Comparison of ENCODE assay signal across 8 mouse cellular contexts in genomic region chr9:58203516-58204447, GRCm38 (mm10). TPM values are rescaled to one million over a fixed set of nuclear protein-coding genes. Genes with fewer than 3 reads are reported as not detected.
DNase-seq lines count a peak whose midpoint lies in the region; ATAC-seq and TF ChIP-seq lines count a peak whose summit lies in the region.

Gene Islr (minus strand): TSS chr9:58204306.
Gene Islr2 (minus strand): TSS chr9:58204319.

- H3K9ac ChIP-seq in forebrain, embryonic 15.5 days (replicated peaks): peak within 1 kb of the TSS; percentile 70
- no peak within 1 kb of the TSS for H3K9ac ChIP-seq in lung, postnatal 0 days (replicated peaks; ENCODE audit: low read depth)

- H3K4me2 ChIP-seq in forebrain, embryonic 15.5 days (replicated peaks): peak within 1 kb of the TSS; percentile 77
- H3K4me2 ChIP-seq in lung, postnatal 0 days (replicated peaks; ENCODE audit: low read depth, low read length): peak within 1 kb of the TSS; percentile 55

- peak within 1 kb of the TSS; percentile 97 for H3K27ac ChIP-seq in forebrain, embryonic 15.5 days (replicated peaks)
- H3K27ac ChIP-seq in lung, postnatal 0 days (ENCODE audit: low read length): no peak within 1 kb of the TSS

- no peak for ATAC-seq in G1E (ENCODE audit: extremely low read depth, insufficient number of reproducible peaks, low FRiP score, poor library complexity, severe bottlenecking)
- peak; percentile 46 for ATAC-seq in forebrain, embryonic 15.5 days (replicated peaks)
- ATAC-seq in hematopoietic stem cell, adult 5-6 weeks (replicated peaks in 1 of 2; ENCODE audit: insufficient read depth in 1 of 2, low FRiP score in 2 of 2, low TSS enrichment in 1 of 2, low read depth in 1 of 2, poor library complexity in 2 of 2, severe bottlenecking in 2 of 2): peak; percentile 61 to 68
- peak; percentile 85 for ATAC-seq in lung, postnatal 0 days

- H3K4me1 ChIP-seq in G1E (ENCODE audit: insufficient read depth, low read depth, low read length): peaks cover 29% of the 10 kb centered on the region
- peaks cover 73% of the 10 kb centered on the region for H3K4me1 ChIP-seq in forebrain, embryonic 15.5 days
- H3K4me1 ChIP-seq in lung, postnatal 0 days (ENCODE audit: insufficient read depth, low read depth, low read length): no peaks in the 10 kb centered on the region

- 2% methylated on average over 42 of the region's 42 CpGs for WGBS in forebrain, embryonic 15.5 days
- 3% methylated on average over 42 of the region's 42 CpGs for WGBS in lung, postnatal 0 days

- TF ChIP-seq EP300 in lung, postnatal 0 days (IDR thresholded peaks at IDR 0.05): no peak

- 0 out of 2 replicates have a peak, but pooled peaks have one; percentile 9 for TF ChIP-seq CTCF in G1E (IDR thresholded peaks at IDR 0.05; ENCODE audit: low read depth, low read length)
- TF ChIP-seq CTCF in lung, postnatal 0 days (IDR thresholded peaks at IDR 0.05): peak; percentile 76

- no peak for DNase-seq in G1E (ENCODE audit: low spot score)
- peak; percentile 78 for DNase-seq in brain, adult 2 months (ENCODE audit: low read depth, low spot score)
- DNase-seq in layer of hippocampus, adult 8-10 months (ENCODE audit: low spot score in 2 of 2): peak in 1 of 2 experiments; percentile 36
- peak; percentile 87 for DNase-seq in lung, postnatal 0 days (ENCODE audit: low spot score)
- DNase-seq in ovary, postnatal 14 days (ENCODE audit: low spot score): peak; percentile 60
- peak; percentile 69 for DNase-seq in yolk sac, embryonic 10.5 days (ENCODE audit: low spot score)

- H3K4me3 ChIP-seq in G1E (ENCODE audit: low read depth, low read length): peak within 1 kb of the TSS; percentile 44; the same call in 1 of the 2 replicates
- peak within 1 kb of the TSS; percentile 54 for H3K4me3 ChIP-seq in forebrain, embryonic 15.5 days
- H3K4me3 ChIP-seq in lung, postnatal 0 days (ENCODE audit: low read depth, low read length): peak within 1 kb of the TSS; percentile 36

- H3K9me3 ChIP-seq in G1E (replicated peaks): peaks cover 6% of the 10 kb centered on the region; the same call in 1 of the 2 replicates
- H3K9me3 ChIP-seq in forebrain, embryonic 15.5 days: no peaks in the 10 kb centered on the region
- H3K9me3 ChIP-seq in lung, postnatal 0 days (ENCODE audit: low read length): no peaks in the 10 kb centered on the region

- no peaks in the 10 kb centered on the region for H3K36me3 ChIP-seq in G1E (replicated peaks)
- H3K36me3 ChIP-seq in forebrain, embryonic 15.5 days: no peaks in the 10 kb centered on the region
- H3K36me3 ChIP-seq in lung, postnatal 0 days (ENCODE audit: insufficient read depth, low read length): no peaks in the 10 kb centered on the region

- H3K27me3 ChIP-seq in G1E (ENCODE audit: insufficient read depth, low read length): peaks cover 85% of the 10 kb centered on the region
- peaks cover 24% of the 10 kb centered on the region; the same call in 1 of the 2 replicates for H3K27me3 ChIP-seq in forebrain, embryonic 15.5 days
- H3K27me3 ChIP-seq in lung, postnatal 0 days (replicated peaks; ENCODE audit: insufficient read depth, low read length): peaks cover 52% of the 10 kb centered on the region

RNA-seq across cellular contexts. Expression of gene Islr, which starts in this region (rescaled TPM):
- not detected in 2 replicates for total RNA-seq in G1E (2014; fragmentation: Nextera tagmentation)
- 0.12 and 0.22 TPM in 2 replicates for total RNA-seq in G1E (2017)
- not detected in 2 replicates for polyA plus RNA-seq in G1E (2012)
- 15.1 and 16.9 TPM in 2 replicates for polyA plus RNA-seq in forebrain, embryonic 15.5 days (2015; fragmentation: Nextera tagmentation; extraction: Ambion mirVana)
- 0.69 and 1.5 TPM in 2 replicates for total RNA-seq in hematopoietic stem cell, adult 5-6 weeks (2017)
- total RNA-seq in layer of hippocampus, adult 8-10 months (2022): 10 to 100 TPM; 12.8 to 17.1 (median 13.6) TPM
- 21.6 and 28.5 TPM in 2 replicates for polyA plus RNA-seq in lung, postnatal 0 days (2015; fragmentation: Nextera tagmentation; extraction: Ambion mirVana)

RNA-seq across cellular contexts. Expression of gene Islr2, which starts in this region (rescaled TPM):
- total RNA-seq in G1E (2014; fragmentation: Nextera tagmentation) (not detected in 2 replicates), G1E (2017) (0.11 TPM in 1 of 2 replicates, not detected in the other)
- 0.03 and 0.04 TPM in 2 replicates for polyA plus RNA-seq in G1E (2012)
- polyA plus RNA-seq in forebrain, embryonic 15.5 days (2015; fragmentation: Nextera tagmentation; extraction: Ambion mirVana): 83.3 and 83.4 TPM in 2 replicates
- 5.5 TPM in 1 of 2 replicates, not detected in the other for total RNA-seq in hematopoietic stem cell, adult 5-6 weeks (2017)
- total RNA-seq in layer of hippocampus, adult 8-10 months (2022): 100 to 1,000 TPM in 1 of 4 experiments, 10 to 100 TPM in 3; 92.3 to 112 (median 95.9) TPM
- polyA plus RNA-seq in lung, postnatal 0 days (2015; fragmentation: Nextera tagmentation; extraction: Ambion mirVana): not detected in 2 replicates

Comparison
In these comparisons a context has a peak if more than half of its experiments do, and no peak if none do; other contexts are left out.
1. RNA of gene Islr2 (total RNA-seq): 92.3 to 112 TPM in layer of hippocampus, adult 8-10 months; 5.5 TPM in hematopoietic stem cell, adult 5-6 weeks and 0.11 TPM in G1E; every median in the first group is over 10 times any median in the second.
2. RNA of gene Islr (polyA plus RNA-seq): 21.6 to 28.5 TPM in lung, postnatal 0 days and 15.1 to 16.9 TPM in forebrain, embryonic 15.5 days; not detected in G1E; every median in the first group is over 10 times any median in the second.
3. RNA of gene Islr2 (polyA plus RNA-seq): 83.3 to 83.4 TPM in forebrain, embryonic 15.5 days; 0.03 to 0.04 TPM in G1E and not detected in lung, postnatal 0 days; every median in the first group is over 10 times any median in the second.
4. Peak in every context shown above with its lines, with median percentiles within 50 percentile points of each other: H3K4me3 ChIP-seq.